Mouse (Mus musculus): ENCODE measurements around the gene Gm42906.

Gm42906 gene

DNA sequence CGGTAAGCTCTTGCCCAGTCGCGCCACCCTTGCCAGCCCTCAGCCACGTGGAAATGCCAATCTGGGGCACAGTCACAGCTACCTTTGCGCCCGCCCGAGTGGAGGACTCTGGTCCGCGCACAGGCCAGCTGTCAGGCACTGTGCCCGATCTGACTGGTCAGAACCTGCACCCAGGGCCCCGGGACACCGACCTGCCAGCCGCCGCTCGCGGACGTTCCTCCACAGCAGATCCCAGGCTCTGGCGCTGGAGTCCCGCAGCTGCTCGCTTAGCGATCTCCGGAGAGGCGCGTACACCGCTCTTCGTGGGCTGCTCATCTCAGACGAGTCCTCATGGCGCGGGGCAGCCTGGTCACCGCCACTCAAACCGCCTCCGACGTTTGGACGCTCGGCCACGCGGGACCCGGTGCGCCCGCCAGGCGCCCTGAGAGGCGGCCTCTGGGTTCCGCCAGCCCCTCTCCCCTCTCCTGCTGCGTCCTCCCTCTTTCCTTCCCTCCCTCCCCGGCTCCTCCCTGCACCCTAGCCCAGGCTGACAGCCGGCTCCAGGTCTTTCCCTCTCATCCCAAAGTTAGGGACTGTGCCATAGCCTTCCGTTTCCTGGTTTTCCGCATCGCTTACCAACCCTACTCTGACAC lies 194.4 kb downstream of the Gm42906 start, which contains the start of gene Stard13:
TSS of gene Stard13 (minus strand) at position 437 of the 632 bp plus-strand sequence.
- peak; percentile 12 to 14 for DNase-seq (ENCODE audit: low spot score in 2 of 2)

- DNase-seq (ENCODE audit: low spot score in 2 of 2), result no peak
These were observed 195.2 kb downstream of the Gm42906 start for GRCm38 (mm10) chr5:151232576-151233299.

GRCm38 (mm10) chr5:151231861-151232260 lies 196.1 kb downstream of the Gm42906 start:
- DNase-seq (ENCODE audit: low spot score in 2 of 2), result no peak

- DNase-seq (ENCODE audit: low spot score in 2 of 2), result no peak
These were observed 196.6 kb downstream of the Gm42906 start for GRCm38 (mm10) chr5:151231411-151231810.

DNA sequence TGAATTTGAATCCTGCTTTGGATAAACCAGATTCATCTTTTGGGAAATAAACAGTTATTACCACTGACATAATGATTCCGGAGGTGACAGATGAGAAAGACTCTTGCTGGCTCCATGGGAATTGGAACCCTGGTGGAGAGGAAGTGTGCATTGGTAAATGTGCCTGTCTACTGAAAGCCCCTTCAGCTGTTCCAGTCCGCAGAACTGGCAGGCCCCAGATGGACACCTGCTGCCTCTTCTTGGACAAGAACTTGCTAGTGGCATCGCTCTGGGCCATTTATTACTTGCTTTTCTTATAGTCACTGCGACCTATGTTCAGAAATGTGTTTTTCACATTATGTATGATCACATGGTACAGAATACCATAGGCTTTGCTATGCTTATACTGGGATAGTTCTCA lies 197.5 kb downstream of the Gm42906 start:
- no peak for DNase-seq (ENCODE audit: low spot score in 2 of 2)

DNA sequence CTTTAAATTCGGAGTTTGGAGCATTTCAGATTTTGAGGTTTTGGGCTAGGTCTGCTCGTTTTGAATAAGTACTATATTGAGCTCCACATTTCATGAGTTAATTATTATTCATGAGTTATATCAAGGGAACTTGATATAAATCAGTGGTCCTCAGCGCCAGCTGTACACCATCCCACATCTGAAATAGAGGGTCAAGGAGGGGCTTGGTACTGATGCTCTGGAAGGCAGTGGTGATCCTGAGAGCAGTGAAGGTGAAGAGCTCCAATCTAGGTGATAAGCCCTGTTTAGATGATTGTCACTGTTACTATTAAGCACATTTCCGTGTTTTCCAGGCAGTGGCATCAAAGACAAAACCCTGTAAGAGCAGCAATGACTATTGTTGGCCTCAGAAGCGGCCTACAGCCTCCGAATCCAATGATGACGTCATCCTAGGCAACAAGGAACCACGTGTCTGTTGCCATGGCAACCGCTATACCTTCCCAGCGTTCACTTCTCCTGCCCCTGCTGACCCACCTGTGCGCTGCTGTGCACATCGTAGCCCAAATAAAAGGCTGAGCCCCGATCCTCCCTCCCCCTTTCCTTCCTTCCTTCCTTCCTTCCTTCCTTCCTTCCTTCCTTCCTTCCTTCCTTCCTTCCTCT lies 199.5 kb downstream of the Gm42906 start:
- no peak for DNase-seq (ENCODE audit: low spot score in 2 of 2)

DNA sequence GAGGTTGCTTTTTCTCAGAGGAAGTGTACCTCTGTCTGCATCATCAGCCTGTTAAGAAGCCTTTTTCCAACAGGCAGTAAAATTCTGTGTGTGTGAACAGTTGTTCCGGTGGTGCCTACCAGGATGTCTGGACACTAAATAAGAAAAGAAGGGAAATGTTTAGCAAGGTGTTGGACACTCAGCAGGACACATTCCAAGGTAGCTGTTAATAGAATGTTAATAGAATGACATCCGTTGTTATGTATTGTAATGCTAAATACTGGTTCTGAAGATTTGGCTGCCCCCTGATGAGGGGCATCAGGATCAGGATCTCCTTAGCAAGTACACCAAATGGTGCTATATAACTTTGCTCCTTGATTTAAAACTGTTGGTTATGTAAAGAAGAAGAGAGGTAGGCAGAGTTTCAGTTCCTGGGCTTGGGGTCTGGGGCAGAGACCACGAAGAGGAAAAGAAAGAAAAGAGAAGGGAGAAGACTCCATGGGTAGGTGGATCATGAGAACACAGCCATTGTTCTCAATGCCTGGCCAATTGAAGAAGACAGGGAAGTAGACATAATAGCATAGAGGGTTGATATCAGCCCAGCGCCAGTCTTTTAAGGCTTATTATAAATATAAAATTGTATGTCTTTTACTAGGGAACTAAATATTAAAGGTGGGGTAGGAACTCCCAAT lies 204.1 kb downstream of the Gm42906 start:
- DNase-seq (ENCODE audit: low spot score in 2 of 2), result no peak

DNA sequence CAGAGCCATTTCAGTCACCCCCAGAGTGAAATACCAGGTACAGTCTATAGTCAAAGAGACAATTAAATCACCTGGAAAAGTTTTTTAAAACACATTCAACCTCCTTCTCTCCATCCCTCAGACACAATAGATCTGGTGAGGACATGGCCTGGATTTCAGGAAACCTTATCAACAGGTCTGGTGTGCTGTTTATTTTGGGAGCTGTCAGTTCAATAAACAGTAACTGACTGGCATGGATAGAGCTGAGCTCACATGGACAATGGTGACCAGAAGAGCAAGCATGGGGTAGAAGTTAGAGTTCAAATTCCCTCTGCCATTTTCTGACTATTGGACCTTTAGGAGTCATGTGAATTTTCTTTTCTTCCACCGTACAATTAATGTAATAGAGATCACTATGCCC lies 205.2 kb downstream of the Gm42906 start:
- DNase-seq (ENCODE audit: low spot score in 2 of 2), result no peak

DNA sequence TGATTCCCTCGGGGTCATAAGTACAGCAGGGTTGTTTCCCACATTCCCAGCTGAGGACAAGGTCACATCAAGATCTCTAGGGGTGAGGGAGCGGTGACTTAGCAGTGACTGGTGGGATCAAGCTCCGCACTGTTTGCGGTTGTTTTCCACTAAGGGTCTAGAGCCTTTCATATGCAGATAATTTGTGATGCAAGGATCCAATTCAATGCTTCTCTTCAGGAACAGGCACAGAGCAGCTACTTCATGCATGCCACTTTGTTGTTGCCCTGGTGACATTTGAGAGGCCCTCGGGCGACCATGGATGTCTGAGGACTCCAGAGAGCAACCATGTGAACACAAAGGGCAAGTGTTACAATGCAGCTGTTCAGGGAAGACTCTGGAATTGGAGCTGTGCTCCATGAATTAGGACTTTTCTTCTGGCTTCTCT lies 209.3 kb downstream of the Gm42906 start:
- no peak for DNase-seq (ENCODE audit: low spot score in 2 of 2)

- no peak for DNase-seq (ENCODE audit: low spot score in 2 of 2)
These were observed 214.9 kb downstream of the Gm42906 start for GRCm38 (mm10) chr5:151213097-151213496.

DNA sequence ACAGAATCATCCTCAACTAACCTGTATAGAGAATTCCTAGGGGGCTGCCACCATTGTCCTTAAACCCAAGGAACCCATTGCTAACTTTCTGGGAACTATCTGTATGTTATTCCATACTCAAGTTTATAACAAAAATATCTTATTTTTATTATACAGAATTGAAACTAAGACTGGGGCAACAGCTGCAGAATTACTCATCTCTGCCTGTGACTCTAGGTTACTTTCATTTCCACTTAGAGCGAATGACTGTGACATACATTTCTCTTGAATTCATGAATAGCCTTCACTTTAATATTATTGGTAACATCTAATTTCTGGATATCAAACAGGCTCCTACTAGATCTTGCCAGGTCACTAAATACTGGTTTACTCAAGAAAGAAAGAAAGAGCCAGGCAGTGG lies 217.1 kb downstream of the Gm42906 start:
- no peak for DNase-seq (ENCODE audit: low spot score in 2 of 2)

DNA sequence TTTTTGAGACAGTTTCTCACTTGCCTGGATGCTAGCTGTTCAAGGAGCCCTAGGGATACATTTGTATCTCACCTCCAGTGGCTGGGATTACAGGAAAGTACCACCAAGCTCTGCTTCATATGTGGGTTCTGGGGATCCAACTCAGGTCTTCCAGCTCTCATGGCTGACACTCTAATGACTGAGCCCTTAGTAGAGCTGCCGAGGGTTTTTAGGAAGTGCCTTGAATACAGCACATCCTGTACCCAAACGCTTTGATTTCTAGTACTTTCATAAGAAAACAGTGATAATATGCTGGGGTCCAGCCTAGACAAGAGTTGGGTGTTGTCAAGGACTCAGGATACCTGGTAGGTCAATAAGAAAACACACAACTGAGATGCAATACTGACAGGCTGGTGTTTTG lies 217.9 kb downstream of the Gm42906 start:
- DNase-seq (ENCODE audit: low spot score in 2 of 2), result no peak

GRCm38 (mm10) chr5:151205017-151205416 lies 222.9 kb downstream of the Gm42906 start:
- DNase-seq (ENCODE audit: low spot score in 2 of 2), result no peak

- no peak for DNase-seq (ENCODE audit: low spot score in 2 of 2)
These were observed 225.0 kb downstream of the Gm42906 start for GRCm38 (mm10) chr5:151202925-151203324.

DNA sequence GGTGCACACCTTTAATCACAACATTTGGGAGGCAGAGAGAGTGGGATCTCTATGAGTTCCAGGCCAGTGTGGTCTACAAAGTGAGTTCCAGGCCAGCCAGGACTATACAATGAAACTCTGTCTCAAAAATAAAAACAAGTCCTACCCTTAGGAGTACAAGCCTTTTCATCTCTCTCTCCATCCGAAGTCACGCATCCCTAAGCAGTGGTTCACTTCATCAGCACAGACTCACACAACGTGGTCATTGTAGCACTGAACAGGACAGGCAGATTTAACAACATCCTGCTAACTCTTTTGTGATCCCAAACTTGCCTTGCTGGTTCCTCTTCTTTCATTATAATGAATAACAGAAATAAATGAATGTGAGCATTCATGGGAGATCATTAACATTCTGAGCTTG lies 226.7 kb downstream of the Gm42906 start:
- DNase-seq (ENCODE audit: low spot score in 2 of 2), result no peak

DNA sequence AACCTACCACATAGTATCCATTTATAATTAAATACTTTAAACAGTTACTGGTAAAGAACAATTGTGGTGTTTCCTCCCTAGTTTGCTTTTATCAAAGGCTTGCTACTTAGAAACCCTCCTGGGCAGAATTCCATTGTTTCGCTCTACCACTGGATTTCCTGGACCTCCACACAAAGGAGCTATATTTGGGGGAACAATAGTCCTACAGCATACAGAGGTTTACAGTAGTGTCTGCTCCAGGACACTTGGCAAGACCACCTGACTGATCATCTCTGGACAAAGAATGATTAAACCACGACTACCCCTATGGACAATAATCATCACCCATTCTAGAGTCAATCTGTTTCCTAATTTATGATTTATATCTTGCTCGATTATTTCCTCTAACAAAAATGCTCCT lies 228.7 kb downstream of the Gm42906 start:
- DNase-seq (ENCODE audit: low spot score in 2 of 2), result no peak

GRCm38 (mm10) chr5:151196603-151197272 lies 231.2 kb downstream of the Gm42906 start:
- DNase-seq (ENCODE audit: low spot score in 2 of 2), result no peak

- no peak for DNase-seq (ENCODE audit: low spot score in 2 of 2)
These were observed 234.0 kb downstream of the Gm42906 start for GRCm38 (mm10) chr5:151193885-151194520.

- no peak for DNase-seq (ENCODE audit: low spot score in 2 of 2)
These were observed 235.7 kb downstream of the Gm42906 start for GRCm38 (mm10) chr5:151192266-151192665.

DNA sequence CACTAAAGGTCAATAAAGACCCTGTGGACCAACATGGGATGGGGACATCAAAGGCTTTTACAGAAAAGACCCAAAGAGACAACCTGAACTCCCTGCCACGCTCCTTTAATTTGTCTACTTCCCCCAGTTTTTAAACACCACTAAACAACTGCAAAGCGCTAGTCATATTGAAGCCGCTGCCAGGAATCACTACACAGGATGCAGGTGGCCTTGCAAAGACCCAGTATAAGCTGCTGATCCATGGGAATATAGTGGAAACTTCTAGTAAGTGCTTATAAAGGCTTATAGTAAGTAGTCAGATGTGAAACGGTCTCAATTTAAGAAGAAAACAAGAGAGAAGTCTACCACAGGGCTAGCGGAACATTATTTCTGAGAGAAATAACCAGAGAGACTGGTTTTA lies 237.2 kb downstream of the Gm42906 start:
- DNase-seq (ENCODE audit: low spot score in 2 of 2), result no peak

GRCm38 (mm10) chr5:151189789-151190378 lies 238.1 kb downstream of the Gm42906 start:
- peak in 1 of 2 experiments; percentile 6 for DNase-seq (ENCODE audit: low spot score in 2 of 2)

Measured in frontal cortex, postnatal 25 days (tissue).